Mouse (Mus musculus): Measurements from ENCODE around the gene Gm42688. TPM values are rescaled to one million over a fixed set of nuclear protein-coding genes. Genes with fewer than 3 reads are reported as not detected.
A peak's percentile ranks its signal among the peaks of the same experiment; 100 is the strongest.

Gene Gm42688
- polyA plus RNA-seq, 1 experiment from 2014 or later: 1.9 TPM

DNA sequence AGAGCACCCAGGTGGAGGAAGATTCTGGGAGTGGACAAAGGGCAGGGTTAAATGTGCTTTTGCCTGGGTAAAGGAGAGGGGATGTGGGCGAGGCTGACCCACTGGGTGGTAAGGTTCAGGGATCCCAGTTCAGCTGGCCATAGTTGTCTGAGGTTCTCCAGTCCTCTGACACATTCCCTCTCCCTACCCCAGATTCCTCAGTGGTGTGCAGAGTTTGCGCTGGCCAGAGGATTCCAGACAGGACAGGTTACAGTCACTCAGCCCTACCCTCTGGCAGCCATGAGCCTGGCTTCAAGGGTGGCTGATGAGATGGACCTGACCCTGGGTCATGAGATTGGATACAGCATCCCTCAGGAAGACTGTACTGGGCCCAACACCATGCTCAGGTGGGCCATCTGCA, 42.7 kb upstream of the Gm42688 start:
- no peak overlapping the region for H3K27ac ChIP-seq (ENCODE audit: low read length)
- peaks cover 13% of the 10 kb centered on the region; the same call in 1 of the 2 replicates for H3K27me3 ChIP-seq (replicated peaks; ENCODE audit: insufficient read depth, low read length)
- DNase-seq (ENCODE audit: low spot score) (no peak), ATAC-seq (no peak)
- TF ChIP-seq EP300 (IDR thresholded peaks at IDR 0.05) (no peak), CTCF (IDR thresholded peaks at IDR 0.05) (no peak)
- H3K4me1 ChIP-seq (ENCODE audit: insufficient read depth, low read depth, low read length): peaks cover 7% of the 10 kb centered on the region; the same call in 1 of the 2 replicates
- no peak overlapping the region for H3K9ac ChIP-seq (replicated peaks; ENCODE audit: low read depth)
- H3K9me3 ChIP-seq (ENCODE audit: low read length): no peaks in the 10 kb centered on the region
- H3K4me3 ChIP-seq (ENCODE audit: low read depth, low read length): no peak overlapping the region
- H3K4me2 ChIP-seq (replicated peaks; ENCODE audit: low read depth, low read length): no peak overlapping the region
- WGBS: 88% methylated on average over 2 of the region's 2 CpGs
- H3K36me3 ChIP-seq (ENCODE audit: insufficient read depth, low read length): 0 out of 2 replicates have a peak, but pooled peaks cover 8% of the 10 kb centered on the region

DNA sequence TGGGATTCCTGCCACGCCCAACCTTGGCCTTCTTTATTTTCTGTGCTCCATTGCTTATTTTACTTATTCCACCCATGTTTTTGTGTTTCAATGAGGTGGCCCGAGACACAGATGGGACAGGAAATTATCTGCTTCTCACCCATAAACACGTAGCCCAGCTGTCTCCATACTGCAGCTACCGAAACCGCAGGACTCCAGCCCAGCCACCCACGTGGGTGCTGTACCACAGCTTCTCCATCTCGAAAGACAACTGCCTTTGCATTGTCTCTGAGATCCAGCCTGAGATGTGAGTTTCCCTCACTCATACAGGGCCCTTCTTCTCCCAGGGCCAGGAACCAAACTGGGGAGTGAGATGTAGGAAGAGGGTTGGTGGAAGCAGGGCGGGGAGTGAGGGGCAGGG, 35.4 kb upstream of the Gm42688 start:
- H3K4me3 ChIP-seq (ENCODE audit: low read depth, low read length): no peak overlapping the region; the same call in 1 of the 2 replicates
- no peaks in the 10 kb centered on the region for H3K36me3 ChIP-seq (ENCODE audit: insufficient read depth, low read length)
- DNase-seq (ENCODE audit: low spot score): no peak
- no peaks in the 10 kb centered on the region for H3K9me3 ChIP-seq (ENCODE audit: low read length)
- H3K4me1 ChIP-seq (ENCODE audit: insufficient read depth, low read depth, low read length): peaks cover 3% of the 10 kb centered on the region; the same call in 1 of the 2 replicates
- peaks cover 76% of the 10 kb centered on the region for H3K27me3 ChIP-seq (replicated peaks; ENCODE audit: insufficient read depth, low read length)
- no peak overlapping the region for H3K27ac ChIP-seq (ENCODE audit: low read length)
- H3K9ac ChIP-seq (replicated peaks; ENCODE audit: low read depth): no peak overlapping the region
- TF ChIP-seq CTCF (IDR thresholded peaks at IDR 0.05): no peak
- TF ChIP-seq EP300 (IDR thresholded peaks at IDR 0.05): no peak
- no peak for ATAC-seq
- no peak overlapping the region for H3K4me2 ChIP-seq (replicated peaks; ENCODE audit: low read depth, low read length)
- 30% methylated on average over 8 of the region's 8 CpGs for WGBS

DNA sequence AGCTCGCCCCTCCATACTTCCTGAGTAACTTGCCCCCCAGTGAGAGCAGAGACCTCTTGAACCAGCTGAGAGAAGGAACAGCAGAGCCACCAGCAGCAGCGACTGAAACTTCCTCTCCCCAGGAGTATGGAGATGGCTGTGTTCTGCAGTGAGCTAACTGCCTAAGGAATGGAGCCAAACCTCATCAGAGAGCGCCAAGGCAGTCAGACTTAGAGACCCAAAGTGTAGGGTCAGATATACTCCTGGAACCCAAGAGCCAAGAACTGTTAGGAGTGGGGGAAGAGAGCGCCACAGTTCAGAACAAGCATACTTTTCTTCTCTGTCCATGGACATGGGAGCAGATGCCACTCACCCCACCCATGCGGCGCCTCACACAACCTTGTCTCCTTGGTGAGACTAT, 35.0 kb upstream of the Gm42688 start:
- Histone ChIP-seq H3K4me3 (ENCODE audit: low read depth, low read length) (no peak overlapping the region; the same call in 1 of the 2 replicates), H3K4me2 (replicated peaks; ENCODE audit: low read depth, low read length) (no peak overlapping the region), H3K27me3 (replicated peaks; ENCODE audit: insufficient read depth, low read length) (peaks cover 80% of the 10 kb centered on the region), H3K4me1 (ENCODE audit: insufficient read depth, low read depth, low read length) (peaks cover 3% of the 10 kb centered on the region; the same call in 1 of the 2 replicates), H3K36me3 (ENCODE audit: insufficient read depth, low read length) (no peaks in the 10 kb centered on the region), H3K9ac (replicated peaks; ENCODE audit: low read depth) (no peak overlapping the region), H3K9me3 (ENCODE audit: low read length) (no peaks in the 10 kb centered on the region), H3K27ac (ENCODE audit: low read length) (no peak overlapping the region)
- 25% methylated on average over 6 of the region's 6 CpGs for WGBS
- TF ChIP-seq EP300 (IDR thresholded peaks at IDR 0.05) (no peak), CTCF (IDR thresholded peaks at IDR 0.05) (no peak)
- no peak for DNase-seq (ENCODE audit: low spot score)
- ATAC-seq: no peak

DNA sequence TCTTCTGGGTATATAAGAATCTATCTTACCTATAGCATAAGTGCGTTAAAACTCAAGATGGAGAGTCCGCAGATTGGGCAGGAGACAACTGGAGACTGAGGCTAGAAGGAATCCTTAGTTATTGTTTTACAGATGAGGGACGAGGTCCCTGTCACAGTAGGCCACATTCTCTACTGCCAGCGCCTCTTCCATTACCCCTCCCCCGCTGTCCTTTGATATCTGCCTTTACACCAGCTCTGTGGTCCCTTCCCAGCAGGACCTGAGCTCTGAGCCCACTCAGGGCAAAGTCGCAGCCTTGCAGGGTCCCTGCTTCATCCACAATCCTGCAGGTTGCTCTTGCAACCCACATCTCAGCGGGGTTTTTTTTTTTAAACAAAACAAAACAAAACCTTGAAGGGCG, 33.2 kb upstream of the Gm42688 start:
- Histone ChIP-seq H3K9ac (replicated peaks; ENCODE audit: low read depth) (no peak overlapping the region), H3K4me1 (ENCODE audit: insufficient read depth, low read depth, low read length) (peaks cover 3% of the 10 kb centered on the region; the same call in 1 of the 2 replicates), H3K27ac (ENCODE audit: low read length) (no peak overlapping the region), H3K4me3 (ENCODE audit: low read depth, low read length) (peak overlapping the region; percentile 31; the same call in 1 of the 2 replicates), H3K36me3 (ENCODE audit: insufficient read depth, low read length) (no peaks in the 10 kb centered on the region), H3K9me3 (ENCODE audit: low read length) (no peaks in the 10 kb centered on the region), H3K27me3 (replicated peaks; ENCODE audit: insufficient read depth, low read length) (peaks cover 81% of the 10 kb centered on the region), H3K4me2 (replicated peaks; ENCODE audit: low read depth, low read length) (peak overlapping the region; percentile 55; the same call in 1 of the 2 replicates)
- no peak for TF ChIP-seq EP300 (IDR thresholded peaks at IDR 0.05)
- TF ChIP-seq CTCF (IDR thresholded peaks at IDR 0.05): no peak
- WGBS: 7% methylated on average over 8 of the region's 8 CpGs
- ATAC-seq (no peak), DNase-seq (ENCODE audit: low spot score) (no peak)

DNA sequence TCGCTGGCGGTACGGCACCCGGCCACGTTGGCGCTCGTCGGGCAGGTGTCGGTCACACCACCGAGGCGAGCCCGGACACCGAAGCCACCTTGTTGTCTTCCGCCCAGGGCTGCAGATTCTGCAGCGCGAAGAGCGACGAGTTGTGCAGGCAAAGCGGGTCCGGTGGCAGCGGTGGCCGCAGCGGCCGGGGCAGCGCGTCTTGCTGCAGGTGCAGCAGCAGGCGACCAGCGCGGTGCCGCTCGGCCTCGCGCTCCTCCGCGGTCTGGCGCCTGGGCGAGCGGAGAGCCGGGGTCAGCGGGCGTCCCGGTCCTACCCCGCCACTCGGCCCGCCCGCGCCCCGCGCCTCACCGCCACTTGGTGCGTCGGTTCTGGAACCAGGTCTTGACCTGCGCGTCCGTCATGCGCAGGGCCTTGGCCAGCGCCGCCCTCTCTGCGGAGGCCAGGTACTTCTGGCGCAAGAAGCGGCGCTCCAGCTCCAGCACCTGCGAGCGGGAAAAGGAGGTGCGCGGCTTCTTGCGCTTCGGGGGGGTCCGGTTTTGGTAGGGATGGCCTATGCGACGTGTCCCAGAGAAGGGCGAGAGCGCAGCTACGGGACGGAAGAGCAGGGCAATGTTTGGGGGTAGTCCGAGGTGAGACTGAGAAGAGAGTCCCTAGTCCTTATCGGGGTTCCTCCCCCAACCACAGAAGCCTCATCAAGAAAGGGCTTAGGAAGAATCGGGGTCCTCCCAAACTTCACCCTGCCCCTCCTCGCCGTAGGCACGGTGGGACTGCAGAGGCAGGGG, 32.5 kb upstream of the Gm42688 start:
- Histone ChIP-seq H3K27ac (ENCODE audit: low read length) (no peak overlapping the region), H3K4me1 (ENCODE audit: insufficient read depth, low read depth, low read length) (peaks cover 3% of the 10 kb centered on the region; the same call in 1 of the 2 replicates), H3K4me3 (ENCODE audit: low read depth, low read length) (peak overlapping the region; percentile 31; the same call in 1 of the 2 replicates), H3K4me2 (replicated peaks; ENCODE audit: low read depth, low read length) (peak overlapping the region; percentile 55), H3K27me3 (replicated peaks; ENCODE audit: insufficient read depth, low read length) (peaks cover 80% of the 10 kb centered on the region), H3K9ac (replicated peaks; ENCODE audit: low read depth) (no peak overlapping the region), H3K9me3 (ENCODE audit: low read length) (no peaks in the 10 kb centered on the region), H3K36me3 (ENCODE audit: insufficient read depth, low read length) (no peaks in the 10 kb centered on the region)
- DNase-seq (ENCODE audit: low spot score) (peak; percentile 26), ATAC-seq (peak; percentile 41; the same call in 1 of the 2 replicates)
- TF ChIP-seq CTCF (IDR thresholded peaks at IDR 0.05) (no peak), EP300 (IDR thresholded peaks at IDR 0.05) (no peak)
- WGBS: 1% methylated on average over 80 of the region's 81 CpGs

- Histone ChIP-seq H3K9ac (replicated peaks; ENCODE audit: low read depth) (no peak overlapping the region), H3K4me1 (ENCODE audit: insufficient read depth, low read depth, low read length) (peaks cover 3% of the 10 kb centered on the region; the same call in 1 of the 2 replicates), H3K4me3 (ENCODE audit: low read depth, low read length) (peak overlapping the region; percentile 8; the same call in 1 of the 2 replicates), H3K9me3 (ENCODE audit: low read length) (no peaks in the 10 kb centered on the region), H3K4me2 (replicated peaks; ENCODE audit: low read depth, low read length) (no peak overlapping the region), H3K27me3 (replicated peaks; ENCODE audit: insufficient read depth, low read length) (peaks cover 72% of the 10 kb centered on the region), H3K36me3 (ENCODE audit: insufficient read depth, low read length) (no peaks in the 10 kb centered on the region), H3K27ac (ENCODE audit: low read length) (no peak overlapping the region)
- DNase-seq (ENCODE audit: low spot score) (no peak), ATAC-seq (0 out of 2 replicates have a peak, but pooled peaks have one; percentile 22)
- 2% methylated on average over 48 of the region's 69 CpGs for WGBS
- no peak for TF ChIP-seq EP300 (IDR thresholded peaks at IDR 0.05)
- no peak for TF ChIP-seq CTCF (IDR thresholded peaks at IDR 0.05)
Observed at GRCm38 (mm10) chr6:83069488-83070246, 31.8 kb upstream of the Gm42688 start.
